Mouse (Mus musculus) forebrain, embryonic 16.5 days (tissue): ENCODE measurements at regions not wholly inside any gene's neighbourhood (a gene's known extent, or its start where the extent isn't known, plus 50 kb on each side); places are given as distances from the start of the nearest gene placed in this dataset.

Source experiments
- ATAC-seq: fragments of 200-750 bp; cut with Nextera tagmentation; 2 replicates; pipeline ENCODE4 v1.8.0; 2017; ENCODE audit warnings: mild to moderate bottlenecking, moderate library complexity
- H3K27ac ChIP-seq: fragments of 300-500 bp; sonication (generic); 2 replicates; pipeline ENCODE4 v1.5.1; 2014; ENCODE audit warnings: low read length, control low read depth
- H3K27me3 ChIP-seq: fragments of 300-500 bp; sonication (generic); replicated peaks from 2 replicates; pipeline ENCODE4 v1.6.1; 2014; ENCODE audit warnings: low read length; ENCODE audit not compliant: control insufficient read depth, insufficient read depth
- H3K36me3 ChIP-seq: fragments of 300-500 bp; sonication (generic); 2 replicates; pipeline ENCODE4 v1.6.1; 2014; ENCODE audit not compliant: control insufficient read depth, insufficient read depth
- H3K4me1 ChIP-seq: fragments of 300-500 bp; sonication (generic); replicated peaks from 2 replicates; pipeline ENCODE4 v1.6.1; 2014; ENCODE audit warnings: low read length; ENCODE audit not compliant: control insufficient read depth, insufficient read depth
- H3K4me2 ChIP-seq: fragments of 300-500 bp; sonication (generic); 2 replicates; pipeline ENCODE4 v1.6.1; 2014; ENCODE audit warnings: mild to moderate bottlenecking, low read length, control low read depth
- H3K4me3 ChIP-seq: fragments of 300-500 bp; sonication (generic); replicated peaks from 2 replicates; pipeline ENCODE4 v1.5.1; 2014; ENCODE audit warnings: mild to moderate bottlenecking, low read length, control low read depth
- H3K9ac ChIP-seq: fragments of 300-500 bp; sonication (generic); replicated peaks from 2 replicates; pipeline ENCODE4 v1.6.1; 2014; ENCODE audit warnings: low read depth, low read length, control low read depth
- H3K9me3 ChIP-seq: fragments of 300-500 bp; sonication (generic); 2 replicates; pipeline ENCODE4 v1.6.1; 2016; ENCODE audit warnings: low read length; ENCODE audit not compliant: control insufficient read depth
- WGBS: fragments of 180-500 bp; shearing (Covaris S2); extraction: QIAGEN DNeasy Blood & Tissue Kit; methylation state at CpG from one replicate; pipeline ENCODE4 v1.1.7; 2014; 5-methylcytosine and 5-hydroxymethylcytosine counted together

- Histone ChIP-seq H3K27me3 (peaks cover 7% of the 10 kb centered on the region; the same call in 1 of the 2 replicates), H3K4me1 (peaks cover 36% of the 10 kb centered on the region), H3K36me3 (no peaks in the 10 kb centered on the region), H3K4me3 (no peak overlapping the region), H3K4me2 (no peak overlapping the region), H3K27ac (no peak overlapping the region), H3K9me3 (no peaks in the 10 kb centered on the region), H3K9ac (no peak overlapping the region)
- WGBS, result 11% methylated on average over 7 of the region's 7 CpGs
- ATAC-seq, result peak; percentile 54; the same call in 1 of the 2 replicates
Measured at GRCm38 (mm10) chr4:125265065-125265464, 137.4 kb upstream of the Zc3h12a start.

- no peak overlapping the region for H3K27ac ChIP-seq
- no peak overlapping the region for H3K9ac ChIP-seq
- H3K9me3 ChIP-seq, result no peaks in the 10 kb centered on the region
- H3K27me3 ChIP-seq, result 0 out of 2 replicates have a peak, but pooled peaks cover 2% of the 10 kb centered on the region
- peaks cover 46% of the 10 kb centered on the region for H3K4me1 ChIP-seq
- peak; percentile 8; the same call in 1 of the 2 replicates for ATAC-seq
- 18% methylated on average over 8 of the region's 8 CpGs for WGBS
- H3K4me2 ChIP-seq, result no peak overlapping the region
- no peaks in the 10 kb centered on the region for H3K36me3 ChIP-seq
- no peak overlapping the region for H3K4me3 ChIP-seq
Measured at GRCm38 (mm10) chr4:125261547-125261946, 133.9 kb upstream of the Zc3h12a start.

GRCm38 (mm10) chr4:125259306-125259705 is 131.7 kb upstream of the Zc3h12a start:
- Histone ChIP-seq H3K36me3 (no peaks in the 10 kb centered on the region), H3K9ac (peak overlapping the region; percentile 26), H3K4me3 (no peak overlapping the region), H3K9me3 (no peaks in the 10 kb centered on the region), H3K27ac (no peak overlapping the region), H3K27me3 (0 out of 2 replicates have a peak, but pooled peaks cover 2% of the 10 kb centered on the region), H3K4me2 (no peak overlapping the region), H3K4me1 (peaks cover 35% of the 10 kb centered on the region)
- WGBS, result 35% methylated on average over 10 of the region's 10 CpGs
- ATAC-seq, result peak; percentile 24; the same call in 1 of the 2 replicates

GRCm38 (mm10) chr4:125257916-125258315 is 130.3 kb upstream of the Zc3h12a start:
- Histone ChIP-seq H3K9me3 (no peaks in the 10 kb centered on the region), H3K4me1 (peaks cover 36% of the 10 kb centered on the region), H3K4me2 (no peak overlapping the region), H3K27ac (no peak overlapping the region), H3K9ac (no peak overlapping the region), H3K36me3 (no peaks in the 10 kb centered on the region), H3K4me3 (no peak overlapping the region), H3K27me3 (0 out of 2 replicates have a peak, but pooled peaks cover 2% of the 10 kb centered on the region)
- ATAC-seq, result no peak
- 35% methylated on average over 6 of the region's 6 CpGs for WGBS

- Histone ChIP-seq H3K9me3 (no peaks in the 10 kb centered on the region), H3K4me3 (no peak overlapping the region), H3K36me3 (no peaks in the 10 kb centered on the region), H3K4me2 (no peak overlapping the region), H3K27ac (no peak overlapping the region), H3K27me3 (no peaks in the 10 kb centered on the region), H3K9ac (no peak overlapping the region), H3K4me1 (peaks cover 12% of the 10 kb centered on the region)
- WGBS, result 83% methylated on average over 3 of the region's 3 CpGs
- ATAC-seq, result no peak
Measured at GRCm38 (mm10) chr4:125253161-125253560, 125.5 kb upstream of the Zc3h12a start.

- 60% methylated on average over 8 of the region's 8 CpGs for WGBS
- Histone ChIP-seq H3K4me1 (peaks cover 10% of the 10 kb centered on the region), H3K9ac (no peak overlapping the region), H3K27ac (no peak overlapping the region), H3K9me3 (no peaks in the 10 kb centered on the region), H3K4me3 (no peak overlapping the region), H3K36me3 (no peaks in the 10 kb centered on the region), H3K4me2 (no peak overlapping the region), H3K27me3 (no peaks in the 10 kb centered on the region)
- peak; percentile 65 for ATAC-seq
Measured at GRCm38 (mm10) chr4:125252228-125252627, 124.6 kb upstream of the Zc3h12a start.

- Histone ChIP-seq H3K36me3 (no peaks in the 10 kb centered on the region), H3K27ac (no peak overlapping the region), H3K4me1 (peaks cover 10% of the 10 kb centered on the region), H3K4me3 (no peak overlapping the region), H3K4me2 (no peak overlapping the region), H3K9ac (no peak overlapping the region), H3K27me3 (0 out of 2 replicates have a peak, but pooled peaks cover 4% of the 10 kb centered on the region), H3K9me3 (no peaks in the 10 kb centered on the region)
- ATAC-seq, result peak; percentile 45; the same call in 1 of the 2 replicates
- 42% methylated on average over 7 of the region's 7 CpGs for WGBS
Measured at GRCm38 (mm10) chr4:125249061-125249460, 121.4 kb upstream of the Zc3h12a start.

GRCm38 (mm10) chr4:125246171-125246570 is 118.5 kb upstream of the Zc3h12a start:
- no peaks in the 10 kb centered on the region; the same call in none of the 2 replicates for H3K4me1 ChIP-seq
- 0 out of 2 replicates have a peak, but pooled peaks cover 4% of the 10 kb centered on the region for H3K27me3 ChIP-seq
- no peak overlapping the region for H3K9ac ChIP-seq
- no peak overlapping the region for H3K4me3 ChIP-seq
- no peak overlapping the region for H3K27ac ChIP-seq
- WGBS, result 15% methylated on average over 5 of the region's 5 CpGs
- no peaks in the 10 kb centered on the region for H3K36me3 ChIP-seq
- ATAC-seq, result no peak
- no peak overlapping the region for H3K4me2 ChIP-seq
- no peaks in the 10 kb centered on the region for H3K9me3 ChIP-seq

- no peak for ATAC-seq
- Histone ChIP-seq H3K27ac (no peak overlapping the region), H3K27me3 (0 out of 2 replicates have a peak, but pooled peaks cover 7% of the 10 kb centered on the region), H3K4me1 (no peaks in the 10 kb centered on the region; the same call in 1 of the 2 replicates), H3K4me2 (no peak overlapping the region), H3K9ac (no peak overlapping the region), H3K4me3 (no peak overlapping the region), H3K36me3 (no peaks in the 10 kb centered on the region), H3K9me3 (no peaks in the 10 kb centered on the region)
- WGBS, result 92% methylated on average over 1 of the region's 1 CpGs
Measured at GRCm38 (mm10) chr4:125242512-125242911, 114.9 kb upstream of the Zc3h12a start.
